Mouse (Mus musculus): ENCODE results near the gene Frrs1. TPM values are rescaled to one million over a fixed set of nuclear protein-coding genes. Genes with fewer than 3 reads are reported as not detected.

Gene Frrs1
- polyA plus RNA-seq, 1 experiment = 0.58 TPM

- H3K27me3 ChIP-seq (ENCODE audit: control insufficient read depth, insufficient read depth, low read length) = no peaks in the 10 kb centered on the region
- H3K27ac ChIP-seq (ENCODE audit: control insufficient read depth, insufficient read depth, low read depth, low read length) = no peak overlapping the region
- no peaks in the 10 kb centered on the region for H3K4me1 ChIP-seq (ENCODE audit: control insufficient read depth, insufficient read depth, low read length)
- TF ChIP-seq POLR2A (IDR thresholded peaks at IDR 0.05; ENCODE audit: control insufficient read depth, low read depth, low read length) (no peak), CTCF (IDR thresholded peaks at IDR 0.05; ENCODE audit: control insufficient read depth, insufficient read depth, insufficient replicate concordance, low read depth, low read length) (no peak)
- no peak overlapping the region for H3K4me3 ChIP-seq (ENCODE audit: control insufficient read depth, low read depth, low read length)
- no peaks in the 10 kb centered on the region for H3K36me3 ChIP-seq (ENCODE audit: control insufficient read depth, insufficient read depth, low read length)
Measured at GRCm38 (mm10) chr3:116826471-116827215, 32.6 kb upstream of the Frrs1 start.

DNA sequence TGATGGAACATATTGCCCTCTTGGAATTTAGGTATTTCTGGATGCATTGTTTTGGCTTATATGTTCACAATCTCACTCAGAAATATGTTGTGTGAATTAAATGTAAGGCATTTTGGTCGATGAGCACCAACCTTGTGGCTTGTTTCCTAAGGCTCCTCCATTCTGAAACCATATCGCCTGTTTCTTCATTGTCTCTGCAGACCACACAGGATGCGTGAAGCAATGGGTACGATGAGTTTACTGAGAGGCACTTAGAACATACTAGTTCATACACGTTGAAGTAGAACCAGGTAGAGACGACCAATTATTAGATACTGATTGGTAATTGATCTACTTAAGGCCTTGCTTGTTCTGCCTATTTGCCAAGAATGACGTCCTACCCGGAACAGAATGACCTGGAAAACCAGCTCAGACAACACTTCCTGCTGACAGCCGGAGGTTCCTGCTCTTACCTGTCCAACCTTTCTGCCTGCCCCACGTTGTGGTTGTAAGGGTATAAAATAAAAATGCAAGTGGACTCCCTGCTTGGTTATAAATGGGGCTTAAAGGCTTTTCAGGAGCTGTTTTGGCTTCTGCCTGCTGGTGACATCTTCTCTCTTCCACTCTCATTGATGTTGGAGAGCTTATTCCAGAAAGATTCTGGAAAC, 29.9 kb upstream of the Frrs1 start:
- H3K27ac ChIP-seq (ENCODE audit: control insufficient read depth, insufficient read depth, low read depth, low read length) = no peak overlapping the region
- TF ChIP-seq CTCF (IDR thresholded peaks at IDR 0.05; ENCODE audit: control insufficient read depth, insufficient read depth, insufficient replicate concordance, low read depth, low read length) (no peak), POLR2A (IDR thresholded peaks at IDR 0.05; ENCODE audit: control insufficient read depth, low read depth, low read length) (no peak)
- no peak overlapping the region for H3K4me3 ChIP-seq (ENCODE audit: control insufficient read depth, low read depth, low read length)
- H3K27me3 ChIP-seq (ENCODE audit: control insufficient read depth, insufficient read depth, low read length) = no peaks in the 10 kb centered on the region
- no peaks in the 10 kb centered on the region for H3K36me3 ChIP-seq (ENCODE audit: control insufficient read depth, insufficient read depth, low read length)
- no peaks in the 10 kb centered on the region for H3K4me1 ChIP-seq (ENCODE audit: control insufficient read depth, insufficient read depth, low read length)

GRCm38 (mm10) chr3:116831324-116831723, 27.9 kb upstream of the Frrs1 start:
- H3K36me3 ChIP-seq (ENCODE audit: control insufficient read depth, insufficient read depth, low read length) = no peaks in the 10 kb centered on the region
- H3K27me3 ChIP-seq (ENCODE audit: control insufficient read depth, insufficient read depth, low read length) = no peaks in the 10 kb centered on the region
- H3K4me3 ChIP-seq (ENCODE audit: control insufficient read depth, low read depth, low read length) = no peak overlapping the region
- H3K4me1 ChIP-seq (ENCODE audit: control insufficient read depth, insufficient read depth, low read length) = no peaks in the 10 kb centered on the region
- no peak overlapping the region for H3K27ac ChIP-seq (ENCODE audit: control insufficient read depth, insufficient read depth, low read depth, low read length)
- no peak for TF ChIP-seq CTCF (IDR thresholded peaks at IDR 0.05; ENCODE audit: control insufficient read depth, insufficient read depth, insufficient replicate concordance, low read depth, low read length)
- no peak for TF ChIP-seq POLR2A (IDR thresholded peaks at IDR 0.05; ENCODE audit: control insufficient read depth, low read depth, low read length)

GRCm38 (mm10) chr3:116832526-116833310, 26.5 kb upstream of the Frrs1 start:
- Histone ChIP-seq H3K27ac (ENCODE audit: control insufficient read depth, insufficient read depth, low read depth, low read length) (no peak overlapping the region), H3K4me1 (ENCODE audit: control insufficient read depth, insufficient read depth, low read length) (peaks cover 2% of the 10 kb centered on the region; the same call in 1 of the 2 replicates), H3K27me3 (ENCODE audit: control insufficient read depth, insufficient read depth, low read length) (no peaks in the 10 kb centered on the region), H3K36me3 (ENCODE audit: control insufficient read depth, insufficient read depth, low read length) (no peaks in the 10 kb centered on the region), H3K4me3 (ENCODE audit: control insufficient read depth, low read depth, low read length) (no peak overlapping the region)
- TF ChIP-seq CTCF (IDR thresholded peaks at IDR 0.05; ENCODE audit: control insufficient read depth, insufficient read depth, insufficient replicate concordance, low read depth, low read length) = no peak
- no peak for TF ChIP-seq POLR2A (IDR thresholded peaks at IDR 0.05; ENCODE audit: control insufficient read depth, low read depth, low read length)

DNA sequence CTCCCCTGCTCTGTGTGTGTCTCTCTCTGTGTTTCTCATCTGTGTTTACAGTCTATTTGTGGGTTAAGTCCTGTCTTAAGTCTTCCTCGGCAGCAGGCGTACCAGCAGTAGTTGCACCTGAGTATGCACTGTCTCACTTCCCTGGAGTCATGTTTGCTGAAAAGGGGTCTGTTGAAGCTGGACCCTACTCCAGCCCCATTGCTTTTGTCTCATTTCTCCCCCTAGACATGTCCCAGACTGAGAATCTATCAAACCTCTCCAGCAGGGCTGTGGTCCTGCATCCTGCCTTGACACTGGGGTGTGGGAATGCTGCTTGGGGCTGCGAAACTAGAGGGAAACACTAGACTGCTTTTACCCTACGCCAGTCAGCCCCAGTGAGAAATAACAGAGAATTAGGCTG, 25.8 kb upstream of the Frrs1 start:
- TF ChIP-seq POLR2A (IDR thresholded peaks at IDR 0.05; ENCODE audit: control insufficient read depth, low read depth, low read length) (no peak), CTCF (IDR thresholded peaks at IDR 0.05; ENCODE audit: control insufficient read depth, insufficient read depth, insufficient replicate concordance, low read depth, low read length) (no peak)
- no peak overlapping the region for H3K4me3 ChIP-seq (ENCODE audit: control insufficient read depth, low read depth, low read length)
- H3K36me3 ChIP-seq (ENCODE audit: control insufficient read depth, insufficient read depth, low read length) = no peaks in the 10 kb centered on the region
- no peaks in the 10 kb centered on the region for H3K27me3 ChIP-seq (ENCODE audit: control insufficient read depth, insufficient read depth, low read length)
- H3K27ac ChIP-seq (ENCODE audit: control insufficient read depth, insufficient read depth, low read depth, low read length) = no peak overlapping the region
- peaks cover 2% of the 10 kb centered on the region; the same call in 1 of the 2 replicates for H3K4me1 ChIP-seq (ENCODE audit: control insufficient read depth, insufficient read depth, low read length)

GRCm38 (mm10) chr3:116834241-116834640, 25.0 kb upstream of the Frrs1 start:
- no peak for TF ChIP-seq POLR2A (IDR thresholded peaks at IDR 0.05; ENCODE audit: control insufficient read depth, low read depth, low read length)
- no peak for TF ChIP-seq CTCF (IDR thresholded peaks at IDR 0.05; ENCODE audit: control insufficient read depth, insufficient read depth, insufficient replicate concordance, low read depth, low read length)
- no peak overlapping the region for H3K27ac ChIP-seq (ENCODE audit: control insufficient read depth, insufficient read depth, low read depth, low read length)
- no peaks in the 10 kb centered on the region for H3K27me3 ChIP-seq (ENCODE audit: control insufficient read depth, insufficient read depth, low read length)
- H3K4me1 ChIP-seq (ENCODE audit: control insufficient read depth, insufficient read depth, low read length) = peaks cover 2% of the 10 kb centered on the region; the same call in 1 of the 2 replicates
- no peak overlapping the region for H3K4me3 ChIP-seq (ENCODE audit: control insufficient read depth, low read depth, low read length)
- no peaks in the 10 kb centered on the region for H3K36me3 ChIP-seq (ENCODE audit: control insufficient read depth, insufficient read depth, low read length)

DNA sequence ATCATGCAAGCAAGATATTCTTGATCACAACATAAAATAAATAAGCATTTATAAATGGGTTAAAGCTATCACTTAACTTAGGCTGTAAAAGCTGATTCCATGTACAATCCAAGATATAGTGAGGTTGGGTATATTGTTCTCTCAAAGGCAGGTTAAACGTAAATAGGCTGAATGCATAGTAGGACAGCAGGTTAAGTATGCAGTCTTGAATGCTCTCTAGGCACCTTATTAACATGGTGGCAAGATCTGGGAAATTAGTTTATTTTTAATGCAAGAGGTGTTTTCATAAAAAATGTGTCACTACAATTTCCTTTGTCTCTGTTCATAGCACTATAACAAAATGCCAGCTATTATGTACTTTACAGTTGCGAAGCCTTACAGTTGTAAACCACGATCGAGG, 23.9 kb upstream of the Frrs1 start:
- Histone ChIP-seq H3K27me3 (ENCODE audit: control insufficient read depth, insufficient read depth, low read length) (no peaks in the 10 kb centered on the region), H3K36me3 (ENCODE audit: control insufficient read depth, insufficient read depth, low read length) (no peaks in the 10 kb centered on the region), H3K4me3 (ENCODE audit: control insufficient read depth, low read depth, low read length) (no peak overlapping the region), H3K4me1 (ENCODE audit: control insufficient read depth, insufficient read depth, low read length) (peaks cover 2% of the 10 kb centered on the region; the same call in 1 of the 2 replicates), H3K27ac (ENCODE audit: control insufficient read depth, insufficient read depth, low read depth, low read length) (no peak overlapping the region)
- TF ChIP-seq CTCF (IDR thresholded peaks at IDR 0.05; ENCODE audit: control insufficient read depth, insufficient read depth, insufficient replicate concordance, low read depth, low read length) = no peak

Data from testis, adult 2 months (tissue).